Mouse (Mus musculus): ENCODE measurements at regions not wholly inside any gene's neighbourhood (a gene's known extent, or its start where the extent isn't known, plus 50 kb on each side); places are given as distances from the start of the nearest gene placed in this dataset.
"Not testable (repeated sequence)": the region's sequence is repeated elsewhere in the genome, so short reads cannot be mapped to it uniquely, and the experiment has no call there.

GRCm38 (mm10) chr5:28756171-28756948 lies 289.3 kb upstream of the Shh start:
- TF ChIP-seq CTCF (IDR thresholded peaks at IDR 0.05; ENCODE audit: extremely low read depth, insufficient read length, insufficient replicate concordance, low read depth, low read length) (no peak), POLR2A (IDR thresholded peaks at IDR 0.05; ENCODE audit: low read depth, low read length) (no peak)
- H3K4me3 ChIP-seq (ENCODE audit: low read depth, low read length), result no peak overlapping the region
- 83% methylated on average over 6 of the region's 6 CpGs for WGBS
- H3K36me3 ChIP-seq (ENCODE audit: control insufficient read depth, insufficient read depth, low read length), result no peaks in the 10 kb centered on the region
- no peak overlapping the region for H3K27ac ChIP-seq (ENCODE audit: insufficient read depth, low read depth, low read length)
- no peaks in the 10 kb centered on the region for H3K4me1 ChIP-seq (ENCODE audit: control insufficient read depth, insufficient read depth, insufficient read length, low read length)
- no peaks in the 10 kb centered on the region for H3K27me3 ChIP-seq (ENCODE audit: control insufficient read depth, insufficient read depth, low read length)

DNA sequence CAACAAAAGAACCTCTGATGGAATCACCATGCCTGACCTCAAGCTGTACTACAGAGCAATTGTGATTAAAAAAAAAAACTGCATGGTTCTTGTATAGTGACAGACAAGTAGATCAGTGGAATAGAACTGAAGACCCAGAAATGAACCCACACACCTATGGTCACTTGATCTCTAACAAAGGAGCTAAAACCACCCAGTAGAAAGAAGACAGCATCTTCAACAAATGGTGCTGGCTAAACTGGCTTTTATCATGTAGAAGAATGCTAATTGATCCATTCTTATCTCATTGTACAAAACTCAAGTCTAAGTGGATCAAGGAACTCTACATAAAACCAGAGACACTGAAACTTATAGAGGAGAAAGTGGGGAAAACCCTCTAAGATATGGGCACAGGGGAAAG lies 284.8 kb upstream of the Shh start:
- H3K27ac ChIP-seq (ENCODE audit: insufficient read depth, low read depth, low read length); H3K36me3 ChIP-seq (ENCODE audit: control insufficient read depth, insufficient read depth, low read length); H3K27me3 ChIP-seq (ENCODE audit: control insufficient read depth, insufficient read depth, low read length); H3K4me3 ChIP-seq (ENCODE audit: low read depth, low read length); H3K4me1 ChIP-seq (ENCODE audit: control insufficient read depth, insufficient read depth, insufficient read length, low read length): not testable (repeated sequence)

GRCm38 (mm10) chr5:28734768-28735167 lies 267.7 kb upstream of the Shh start:
- no peaks in the 10 kb centered on the region for H3K36me3 ChIP-seq (ENCODE audit: control insufficient read depth, insufficient read depth, low read length)
- WGBS, result 78% methylated on average over 3 of the region's 3 CpGs
- TF ChIP-seq POLR2A (IDR thresholded peaks at IDR 0.05; ENCODE audit: low read depth, low read length) (no peak), CTCF (IDR thresholded peaks at IDR 0.05; ENCODE audit: extremely low read depth, insufficient read length, insufficient replicate concordance, low read depth, low read length) (no peak)

DNA sequence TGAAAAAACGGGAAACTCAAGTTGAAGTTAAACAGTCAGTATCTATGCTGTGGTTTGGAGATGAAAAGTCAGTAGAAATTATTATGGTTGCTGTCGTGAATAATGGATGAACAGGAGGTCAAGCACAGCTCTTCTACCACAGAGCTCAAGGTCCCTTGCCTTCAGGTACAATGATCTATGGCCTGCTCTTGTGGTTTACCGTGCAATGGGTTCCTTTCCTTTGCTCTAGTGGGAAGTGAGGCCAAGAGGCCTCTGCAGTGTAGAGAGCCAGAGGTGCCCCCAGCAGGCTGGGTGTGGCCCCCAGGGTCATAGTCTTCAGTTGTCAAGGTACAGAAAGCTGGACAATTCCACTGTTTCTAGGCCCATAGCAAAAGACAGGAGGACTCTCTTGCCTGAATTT lies 255.0 kb upstream of the Shh start:
- Histone ChIP-seq H3K4me3 (ENCODE audit: low read depth, low read length) (no peak overlapping the region), H3K36me3 (ENCODE audit: control insufficient read depth, insufficient read depth, low read length) (no peaks in the 10 kb centered on the region), H3K4me1 (ENCODE audit: control insufficient read depth, insufficient read depth, insufficient read length, low read length) (no peaks in the 10 kb centered on the region), H3K27ac (ENCODE audit: insufficient read depth, low read depth, low read length) (no peak overlapping the region), H3K27me3 (ENCODE audit: control insufficient read depth, insufficient read depth, low read length) (no peaks in the 10 kb centered on the region)
- WGBS, result 57% methylated on average over 3 of the region's 3 CpGs
- TF ChIP-seq POLR2A (IDR thresholded peaks at IDR 0.05; ENCODE audit: low read depth, low read length), result no peak
- TF ChIP-seq CTCF (IDR thresholded peaks at IDR 0.05; ENCODE audit: extremely low read depth, insufficient read length, insufficient replicate concordance, low read depth, low read length), result no peak

More at GRCm38 (mm10) chr5:28734768-28735167, 267.7 kb upstream of the Shh start:
- Histone ChIP-seq H3K27me3 (ENCODE audit: control insufficient read depth, insufficient read depth, low read length) (no peaks in the 10 kb centered on the region), H3K27ac (ENCODE audit: insufficient read depth, low read depth, low read length) (no peak overlapping the region), H3K4me3 (ENCODE audit: low read depth, low read length) (no peak overlapping the region), H3K4me1 (ENCODE audit: control insufficient read depth, insufficient read depth, insufficient read length, low read length) (no peaks in the 10 kb centered on the region)

DNA sequence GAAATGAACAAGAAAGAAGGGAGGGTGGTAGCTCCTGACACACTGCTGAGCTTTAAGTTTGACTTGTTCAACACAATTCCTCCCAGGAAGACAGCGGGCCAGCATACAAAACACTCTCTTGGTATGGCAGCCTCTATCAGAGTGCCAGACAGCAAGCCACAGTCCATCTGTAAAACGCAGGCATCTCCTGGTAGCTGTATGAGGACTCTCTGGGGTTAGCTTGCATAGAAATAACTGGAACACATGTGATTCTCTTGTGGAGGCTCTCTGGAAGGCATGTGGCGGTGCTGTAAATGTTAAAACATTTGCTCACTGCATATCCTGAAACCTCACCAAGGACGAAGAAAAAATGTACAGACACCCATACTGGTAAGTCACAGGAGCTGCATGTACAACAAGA lies 247.9 kb upstream of the Shh start:
- Histone ChIP-seq H3K27me3 (ENCODE audit: control insufficient read depth, insufficient read depth, low read length) (no peaks in the 10 kb centered on the region), H3K36me3 (ENCODE audit: control insufficient read depth, insufficient read depth, low read length) (no peaks in the 10 kb centered on the region), H3K4me3 (ENCODE audit: low read depth, low read length) (no peak overlapping the region), H3K4me1 (ENCODE audit: control insufficient read depth, insufficient read depth, insufficient read length, low read length) (peaks cover 6% of the 10 kb centered on the region; the same call in 1 of the 2 replicates), H3K27ac (ENCODE audit: insufficient read depth, low read depth, low read length) (no peak overlapping the region)
- WGBS, result 89% methylated on average over 4 of the region's 4 CpGs
- TF ChIP-seq POLR2A (IDR thresholded peaks at IDR 0.05; ENCODE audit: low read depth, low read length) (no peak), CTCF (IDR thresholded peaks at IDR 0.05; ENCODE audit: extremely low read depth, insufficient read length, insufficient replicate concordance, low read depth, low read length) (no peak)

- no peaks in the 10 kb centered on the region for H3K36me3 ChIP-seq (ENCODE audit: control insufficient read depth, insufficient read depth, low read length)
- peaks cover 7% of the 10 kb centered on the region; the same call in 1 of the 2 replicates for H3K4me1 ChIP-seq (ENCODE audit: control insufficient read depth, insufficient read depth, insufficient read length, low read length)
- WGBS, result 16% methylated on average over 4 of the region's 4 CpGs
- TF ChIP-seq POLR2A (IDR thresholded peaks at IDR 0.05; ENCODE audit: low read depth, low read length) (no peak), CTCF (IDR thresholded peaks at IDR 0.05; ENCODE audit: extremely low read depth, insufficient read length, insufficient replicate concordance, low read depth, low read length) (no peak)
- no peak overlapping the region for H3K27ac ChIP-seq (ENCODE audit: insufficient read depth, low read depth, low read length)
- H3K27me3 ChIP-seq (ENCODE audit: control insufficient read depth, insufficient read depth, low read length), result no peaks in the 10 kb centered on the region
- no peak overlapping the region for H3K4me3 ChIP-seq (ENCODE audit: low read depth, low read length)
These were observed 243.5 kb upstream of the Shh start for GRCm38 (mm10) chr5:28710517-28710916.

- TF ChIP-seq POLR2A (IDR thresholded peaks at IDR 0.05; ENCODE audit: low read depth, low read length), result no peak
- TF ChIP-seq CTCF (IDR thresholded peaks at IDR 0.05; ENCODE audit: extremely low read depth, insufficient read length, insufficient replicate concordance, low read depth, low read length), result no peak
- Histone ChIP-seq H3K27ac (ENCODE audit: insufficient read depth, low read depth, low read length) (no peak overlapping the region), H3K27me3 (ENCODE audit: control insufficient read depth, insufficient read depth, low read length) (no peaks in the 10 kb centered on the region), H3K36me3 (ENCODE audit: control insufficient read depth, insufficient read depth, low read length) (no peaks in the 10 kb centered on the region), H3K4me1 (ENCODE audit: control insufficient read depth, insufficient read depth, insufficient read length, low read length) (peaks cover 7% of the 10 kb centered on the region; the same call in 1 of the 2 replicates), H3K4me3 (ENCODE audit: low read depth, low read length) (no peak overlapping the region)
- 78% methylated on average over 2 of the region's 2 CpGs for WGBS
These were observed 242.6 kb upstream of the Shh start for GRCm38 (mm10) chr5:28709626-28710025.
